Mouse (Mus musculus) liver, adult 2 months (tissue): ENCODE measurements at regions not wholly inside any gene's neighbourhood (a gene's known extent, or its start where the extent isn't known, plus 50 kb on each side); places are given as distances from the start of the nearest gene placed in this dataset.

Experiments used
- CTCF ChIP-seq: fragments of 200-500 bp; IDR thresholded peaks from 2 replicates; pipeline ENCODE4 v1.5.1; 2011; ENCODE audit warnings: low read depth, low read length, control low read depth
- POLR2A ChIP-seq: fragments of 200-500 bp; IDR thresholded peaks from 2 replicates; pipeline ENCODE4 v1.6.1; 2011; ENCODE audit warnings: low read length, control low read depth; ENCODE audit not compliant: insufficient read depth; ENCODE audit errors: extremely low read depth

DNA sequence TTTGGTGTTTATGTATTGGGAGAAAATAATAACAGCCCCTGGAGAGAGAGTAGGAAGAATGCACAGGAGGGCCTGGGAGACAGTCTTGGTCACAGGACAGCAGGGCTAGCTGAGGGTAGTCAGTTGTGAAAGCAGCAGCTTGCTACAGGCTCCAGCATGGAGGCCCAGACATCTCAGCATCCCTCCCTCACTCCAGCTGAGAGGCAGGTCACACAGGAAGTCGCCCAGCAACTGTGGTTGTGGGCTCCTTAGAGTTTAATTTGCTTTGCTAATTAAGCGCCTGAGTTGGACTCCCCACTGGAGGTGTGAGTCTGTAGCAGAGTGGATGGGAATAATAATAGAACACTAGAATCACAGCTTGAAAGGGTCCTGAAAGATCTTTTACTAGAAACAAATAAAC, 436.0 kb downstream of the Cdk5rap2 start:
- TF ChIP-seq POLR2A, result no peak
- TF ChIP-seq CTCF, result no peak
